Mouse (Mus musculus): ENCODE results near the gene Hoxa10.

- TF ChIP-seq CTCF (IDR thresholded peaks at IDR 0.05; ENCODE audit: low read depth, low read length) (no peak), TAL1 (conservative IDR thresholded peaks at IDR 0.05; ENCODE audit: low read depth, low read length) (no peak)
Measured at GRCm38 (mm10) chr6:52273656-52274280, 33.1 kb upstream of the Hoxa10 start.
